Mouse (Mus musculus) thymus, postnatal 14 days (tissue): Measurements from ENCODE around the gene Kif1a.

Experiments
- DNase-seq: peaks from one replicate; pipeline ENCODE4 v3.0.0; 2021

Kif1a gene

GRCm38 (mm10) chr1:93101571-93102061 is at the start of gene Kif1a:
Kif1a (minus strand) TSS chr1:93101951.
- no peak for DNase-seq

- DNase-seq = no peak
These were observed 49.3 kb upstream of the Kif1a start for GRCm38 (mm10) chr1:93150907-93151661.

GRCm38 (mm10) chr1:93144176-93144575 is 42.4 kb upstream of the Kif1a start:
- no peak for DNase-seq

DNA sequence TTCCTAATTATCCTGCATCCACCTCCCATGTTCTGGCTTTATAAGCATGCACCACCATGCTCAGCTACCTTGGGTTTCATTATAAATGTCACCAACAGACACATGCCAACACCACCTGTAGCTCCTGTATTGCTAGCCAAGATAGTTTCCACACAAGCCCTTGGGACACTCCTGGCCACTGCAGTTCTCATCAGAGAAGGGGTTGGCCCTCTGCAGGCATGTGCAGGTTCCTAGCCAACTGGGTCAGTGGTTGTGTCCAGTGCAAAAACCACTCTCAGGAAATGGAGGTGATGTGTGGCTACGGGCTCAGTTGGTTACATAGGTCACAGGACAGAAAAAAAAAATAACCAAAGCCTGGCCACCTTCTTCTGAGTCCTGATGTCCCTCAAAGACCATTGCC is 41.1 kb upstream of the Kif1a start:
- no peak for DNase-seq

DNA sequence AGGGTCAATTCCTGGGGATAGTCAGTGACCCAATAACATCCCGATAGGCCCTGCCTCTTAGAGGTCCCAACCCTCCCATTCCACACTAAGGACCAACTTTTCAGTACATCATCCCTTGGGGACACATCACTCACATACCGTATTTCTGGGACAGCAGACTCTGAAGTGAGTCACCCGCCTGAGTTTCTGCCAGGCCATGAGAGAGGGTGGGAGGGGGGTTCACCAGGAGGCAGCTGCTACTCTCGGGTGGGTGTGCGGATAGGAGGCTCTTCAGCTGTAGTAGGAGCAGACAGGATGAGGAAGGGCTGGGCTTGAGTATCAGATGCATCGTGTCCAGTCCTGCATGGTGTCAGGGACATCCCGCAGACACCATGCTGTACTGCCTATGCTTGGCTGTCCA is 38.0 kb upstream of the Kif1a start:
- DNase-seq = no peak

DNA sequence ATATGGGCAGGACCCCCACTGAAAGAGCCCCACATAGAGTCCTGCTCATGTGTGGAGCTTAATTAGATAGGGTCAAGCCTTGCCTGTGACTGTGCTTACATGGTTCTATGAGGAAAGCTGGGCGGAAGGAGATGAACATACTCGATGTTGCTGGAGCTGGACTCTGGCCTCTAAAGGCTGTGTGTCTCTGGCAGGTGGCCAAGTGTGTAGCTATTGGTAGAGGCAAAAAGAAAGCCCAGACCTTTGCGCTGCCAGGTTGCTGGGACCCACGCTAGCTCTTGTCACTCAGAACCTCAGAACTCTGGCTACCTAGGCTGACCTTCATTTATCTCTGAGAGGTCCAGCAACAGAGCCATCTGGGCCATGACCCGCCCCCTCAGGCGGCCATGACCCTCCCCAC is 36.8 kb upstream of the Kif1a start:
- no peak for DNase-seq

GRCm38 (mm10) chr1:93135036-93135526 is 33.3 kb upstream of the Kif1a start, which contains the start of gene Agxt:
Agxt (plus strand) TSS chr1:93135240.
- no peak for DNase-seq

GRCm38 (mm10) chr1:93132676-93133075 is 30.9 kb upstream of the Kif1a start:
- DNase-seq = no peak

DNA sequence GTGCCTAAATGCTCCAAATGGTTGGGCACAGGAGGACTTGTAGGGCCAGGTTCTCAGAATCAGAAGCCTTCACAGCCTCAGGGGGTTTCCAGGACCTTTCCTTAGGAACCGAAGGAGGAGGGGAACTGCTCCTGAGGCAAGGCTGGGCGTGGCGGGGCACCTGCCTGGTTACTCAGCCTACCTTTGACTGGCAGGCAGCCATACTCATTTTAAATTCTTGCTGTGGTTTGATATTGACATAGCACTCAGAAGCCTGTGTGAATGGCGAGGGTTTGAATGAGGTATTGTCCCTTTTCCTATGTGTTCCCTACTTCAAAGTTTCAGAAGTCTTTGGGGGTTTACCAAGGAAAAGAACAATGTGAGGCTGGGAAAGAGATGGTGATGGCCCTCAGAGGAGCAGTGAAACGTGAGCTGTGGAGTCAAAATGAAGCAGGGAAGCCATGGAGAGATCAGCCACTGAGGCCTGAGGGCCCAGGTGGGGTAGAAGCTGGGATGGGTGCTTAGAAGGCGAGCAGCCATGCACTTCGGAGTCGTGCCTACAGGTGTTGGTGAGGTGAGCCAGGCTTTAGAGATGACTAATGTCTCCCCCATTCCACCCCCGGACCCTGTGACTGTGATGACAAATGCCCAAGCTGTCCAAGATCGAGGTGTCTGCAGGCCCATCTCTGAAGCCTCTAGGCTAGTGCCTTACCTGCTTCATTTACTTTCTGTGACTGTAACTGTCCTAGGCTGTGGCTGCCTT is 28.7 kb upstream of the Kif1a start:
- no peak for DNase-seq

GRCm38 (mm10) chr1:93128710-93129349 is 27.1 kb upstream of the Kif1a start:
- no peak for DNase-seq

GRCm38 (mm10) chr1:93128209-93128608 is 26.5 kb upstream of the Kif1a start:
- no peak for DNase-seq

DNA sequence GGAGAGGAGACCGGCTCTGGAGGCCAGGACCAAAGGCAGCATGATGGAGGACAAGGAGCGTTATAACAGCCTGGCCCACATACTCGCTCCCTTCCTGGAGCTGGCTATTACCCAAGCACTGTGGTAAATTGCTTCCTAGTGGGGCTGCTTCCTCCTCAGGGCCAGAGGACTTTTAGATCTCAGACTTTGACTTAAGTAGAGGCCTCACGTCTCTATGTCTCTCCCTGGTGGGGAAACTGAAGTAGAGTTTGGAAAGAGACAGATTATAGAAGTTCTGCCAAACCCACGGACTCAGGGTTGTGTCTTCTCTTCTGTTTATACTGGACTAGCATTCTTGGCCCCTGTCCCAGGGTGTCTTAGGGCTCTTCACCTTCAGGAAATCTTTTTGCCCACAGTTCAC is 23.5 kb upstream of the Kif1a start:
- no peak for DNase-seq

DNA sequence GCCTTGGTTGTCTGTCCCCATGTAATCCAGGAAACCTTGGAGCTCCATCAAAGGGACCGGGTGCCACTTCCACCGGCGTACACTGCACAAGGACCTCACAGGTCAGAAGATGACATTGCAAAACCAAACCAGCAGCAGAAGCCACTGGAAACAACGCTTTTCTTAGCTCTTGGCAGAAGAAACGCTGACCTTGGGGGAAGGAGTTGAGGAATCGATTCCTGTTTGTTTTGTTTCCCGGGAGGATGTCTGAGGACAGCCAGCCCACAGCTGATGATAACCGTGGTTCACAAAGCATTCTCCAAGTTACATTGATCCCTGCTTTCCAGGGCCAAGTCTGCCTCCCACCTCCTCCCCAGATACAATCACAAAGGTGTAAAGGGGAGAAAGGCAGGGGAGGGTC is 22.3 kb upstream of the Kif1a start:
- DNase-seq = no peak

DNA sequence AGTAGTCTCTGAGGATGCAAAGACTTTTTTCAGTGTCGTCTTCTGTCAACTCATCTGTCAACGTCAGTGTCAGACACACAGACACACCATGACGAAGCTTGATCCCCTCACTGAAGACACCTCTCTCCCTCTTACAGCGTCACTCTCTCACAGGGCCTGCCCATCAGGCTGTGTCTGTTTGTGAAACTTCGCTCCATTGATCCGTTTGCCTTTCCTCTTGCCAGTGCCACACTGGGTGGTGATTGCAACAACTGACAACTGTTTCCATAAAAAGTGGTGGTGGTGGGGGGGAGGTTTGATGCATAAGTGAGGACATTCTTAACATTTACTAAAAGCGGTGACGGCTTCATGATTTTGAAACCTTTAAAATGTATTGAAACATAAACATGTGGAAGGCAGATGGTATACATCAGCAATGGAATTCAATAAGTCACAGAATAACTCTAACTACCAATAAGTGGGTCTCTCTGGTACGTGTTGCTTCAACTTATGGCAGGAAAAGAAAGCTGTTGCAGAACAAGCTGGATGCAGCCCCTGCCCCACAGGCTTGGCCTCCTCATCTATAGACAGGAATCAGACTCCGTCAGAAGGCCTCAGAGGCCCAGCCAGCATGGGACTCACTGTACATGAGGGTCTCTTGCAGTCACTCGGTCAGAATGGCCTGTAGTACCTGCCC is 21.6 kb upstream of the Kif1a start:
- DNase-seq = no peak

DNA sequence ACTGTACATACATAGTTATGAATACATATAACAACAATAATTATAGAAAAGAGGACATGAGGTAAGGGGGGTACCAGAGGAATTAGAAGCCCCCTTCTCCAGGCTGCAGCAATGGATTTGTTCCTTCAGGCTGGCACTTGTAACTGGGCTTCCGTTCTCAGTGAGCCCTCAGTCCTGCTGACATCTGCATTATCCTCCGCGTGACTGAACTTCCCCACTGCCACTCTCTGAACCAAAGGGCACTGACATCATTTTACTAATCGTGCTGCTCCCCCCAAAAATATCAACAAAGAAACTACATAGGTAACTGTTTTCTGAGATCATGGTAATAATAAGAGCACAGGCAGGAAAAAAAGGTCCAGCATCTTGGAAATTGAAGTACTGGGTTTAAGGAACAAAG is 17.1 kb upstream of the Kif1a start:
- DNase-seq = no peak

- DNase-seq = no peak
These were observed 13.7 kb upstream of the Kif1a start for GRCm38 (mm10) chr1:93115471-93115870.

GRCm38 (mm10) chr1:93114713-93115463 is 13.1 kb upstream of the Kif1a start:
- peak; percentile 69 for DNase-seq

- DNase-seq = no peak
These were observed 949 bp upstream of the Kif1a start for GRCm38 (mm10) chr1:93102700-93103099.

GRCm38 (mm10) chr1:93100576-93101491 is 917 bp downstream of the Kif1a start:
- no peak for DNase-seq

DNA sequence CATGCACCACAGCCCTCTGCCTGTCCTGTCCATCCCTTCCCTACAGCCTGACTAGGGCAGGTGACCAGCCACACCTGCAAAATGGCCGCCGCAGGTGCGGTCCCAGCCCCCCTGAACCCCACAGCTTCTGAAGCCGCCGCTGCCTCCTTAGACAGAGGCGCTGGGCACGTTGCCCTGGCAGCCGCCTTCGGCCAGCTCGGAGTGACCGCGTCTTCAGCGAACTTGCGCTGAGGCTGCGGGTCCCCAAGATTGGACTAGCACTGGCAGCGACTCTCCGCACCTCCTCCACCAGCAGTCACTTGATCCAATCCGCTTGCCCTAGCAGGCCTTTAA is 1.5 kb downstream of the Kif1a start:
- no peak for DNase-seq

DNA sequence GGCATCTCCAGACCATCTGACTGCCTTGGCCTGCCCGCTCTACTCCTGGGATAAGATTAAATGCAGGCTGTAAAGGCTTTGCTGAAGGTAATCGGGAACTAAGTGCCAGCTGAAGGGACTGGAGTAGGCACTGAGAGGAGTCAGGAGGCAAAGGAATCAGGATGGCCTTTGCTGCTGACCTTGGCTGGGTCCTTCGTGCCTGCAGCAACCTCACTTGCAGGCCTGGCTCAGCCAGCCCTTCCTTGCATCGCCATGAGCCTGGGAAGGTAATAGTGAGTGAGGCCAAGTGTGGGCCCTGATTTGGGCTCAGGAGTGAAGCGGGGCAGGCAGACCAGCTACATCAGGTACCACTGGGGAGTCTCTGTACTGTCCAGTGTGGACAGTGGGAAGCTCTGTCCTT is 2.8 kb downstream of the Kif1a start:
- no peak for DNase-seq
